Mouse (Mus musculus) right cerebral cortex, postnatal 4 days (tissue): Measurements from ENCODE around the gene Arid1b.

Experiments used
- DNase-seq: peaks from one replicate; pipeline ENCODE4 v3.0.0-alpha.2; 2022

The Arid1b gene

GRCm38 (mm10) chr17:5125084-5125855 is 131.1 kb downstream of the Arid1b start:
- DNase-seq: no peak

GRCm38 (mm10) chr17:5125856-5126806 is 132.0 kb downstream of the Arid1b start:
- no peak for DNase-seq

GRCm38 (mm10) chr17:5129606-5130005 is 135.5 kb downstream of the Arid1b start:
- no peak for DNase-seq

GRCm38 (mm10) chr17:5130116-5130515 is 136.0 kb downstream of the Arid1b start:
- no peak for DNase-seq

- no peak for DNase-seq
Measured at GRCm38 (mm10) chr17:5131706-5132105, 137.6 kb downstream of the Arid1b start.

GRCm38 (mm10) chr17:5132296-5132986 is 138.3 kb downstream of the Arid1b start:
- no peak for DNase-seq

- DNase-seq: no peak
Measured at GRCm38 (mm10) chr17:5132987-5133355, 138.8 kb downstream of the Arid1b start.

GRCm38 (mm10) chr17:5133831-5134230 is 139.7 kb downstream of the Arid1b start:
- no peak for DNase-seq

- DNase-seq: no peak
Measured at GRCm38 (mm10) chr17:5134271-5134670, 140.1 kb downstream of the Arid1b start.

GRCm38 (mm10) chr17:5137936-5138335 is 143.8 kb downstream of the Arid1b start:
- DNase-seq: peak; percentile 22

- DNase-seq: peak; percentile 61
Measured at GRCm38 (mm10) chr17:5138641-5139205, 144.6 kb downstream of the Arid1b start.

- DNase-seq: no peak
Measured at GRCm38 (mm10) chr17:5139553-5139952, 145.4 kb downstream of the Arid1b start.

GRCm38 (mm10) chr17:5143735-5144439 is 149.8 kb downstream of the Arid1b start:
- DNase-seq: no peak

GRCm38 (mm10) chr17:5150660-5151063 is 156.5 kb downstream of the Arid1b start:
- no peak for DNase-seq

- DNase-seq: no peak
Measured at GRCm38 (mm10) chr17:5151852-5152251, 157.7 kb downstream of the Arid1b start.

- DNase-seq: no peak
Measured at GRCm38 (mm10) chr17:5153461-5153860, 159.3 kb downstream of the Arid1b start.

- DNase-seq: no peak
Measured at GRCm38 (mm10) chr17:5154322-5154721, 160.2 kb downstream of the Arid1b start.

GRCm38 (mm10) chr17:5157609-5158008 is 163.5 kb downstream of the Arid1b start:
- DNase-seq: no peak

GRCm38 (mm10) chr17:5162525-5162924 is 168.4 kb downstream of the Arid1b start:
- DNase-seq: no peak

GRCm38 (mm10) chr17:5163251-5163826 is 169.2 kb downstream of the Arid1b start:
- DNase-seq: no peak

GRCm38 (mm10) chr17:5164794-5165193 is 170.7 kb downstream of the Arid1b start:
- no peak for DNase-seq
